Mouse (Mus musculus) lung, postnatal 0 days (tissue): Measurements from ENCODE around the gene Fndc5. TPM values are rescaled to one million over a fixed set of nuclear protein-coding genes. Genes with fewer than 3 reads are reported as not detected.

Source experiments
- ATAC-seq: fragments of 200-750 bp; cut with Nextera tagmentation; 2 replicates; pipeline ENCODE4 v1.8.0; 2017; ENCODE audit warnings: moderate library complexity
- DNase-seq: peaks from one replicate; pipeline ENCODE4 v3.0.0-alpha.2; 2016; ENCODE audit warnings: low spot score
- H3K27ac ChIP-seq: fragments of 300-500 bp; sonication (generic); 2 replicates; pipeline ENCODE4 v1.5.1; 2014; ENCODE audit warnings: antibody characterized with exemption, mild to moderate bottlenecking, low read length, mixed read lengths
- H3K27me3 ChIP-seq: fragments of 300-500 bp; sonication (generic); replicated peaks from 2 replicates; pipeline ENCODE4 v1.6.1; 2014; ENCODE audit warnings: low read length, mixed read lengths; ENCODE audit not compliant: insufficient read depth
- H3K36me3 ChIP-seq: fragments of 300-500 bp; sonication (generic); 2 replicates; pipeline ENCODE4 v1.6.1; 2014; ENCODE audit warnings: low read length, mixed read lengths; ENCODE audit not compliant: insufficient read depth
- H3K4me1 ChIP-seq: fragments of 300-500 bp; sonication (generic); 2 replicates; pipeline ENCODE4 v1.6.1; 2014; ENCODE audit warnings: antibody characterized with exemption, low read depth, low read length, mixed read lengths; ENCODE audit not compliant: insufficient read depth
- H3K4me2 ChIP-seq: fragments of 300-500 bp; sonication (generic); replicated peaks from 2 replicates; pipeline ENCODE4 v1.6.1; 2014; ENCODE audit warnings: low read depth, mild to moderate bottlenecking, low read length, moderate library complexity, mixed read lengths
- H3K4me3 ChIP-seq: fragments of 300-500 bp; sonication (generic); 2 replicates; pipeline ENCODE4 v1.5.1; 2014; ENCODE audit warnings: low read depth, low read length
- H3K9ac ChIP-seq: fragments of 300-500 bp; sonication (generic); replicated peaks from 2 replicates; pipeline ENCODE4 v1.6.1; 2014; ENCODE audit warnings: low read depth, mild to moderate bottlenecking
- H3K9me3 ChIP-seq: fragments of 300-500 bp; sonication (generic); 2 replicates; pipeline ENCODE4 v1.6.1; 2016; ENCODE audit warnings: low read length, mixed read lengths
- CTCF ChIP-seq: IDR thresholded peaks from 2 replicates; pipeline ENCODE4 v1.5.1; 2016; ENCODE audit warnings: antibody characterized with exemption, mild to moderate bottlenecking
- EP300 ChIP-seq: IDR thresholded peaks from 2 replicates; pipeline ENCODE4 v1.6.1; 2016; ENCODE audit warnings: antibody characterized with exemption, mild to moderate bottlenecking, control low read depth
- WGBS: fragments of 180-500 bp; shearing (Covaris S2); extraction: QIAGEN DNeasy Blood & Tissue Kit; methylation state at CpG from one replicate; pipeline ENCODE4 v1.1.7; 2014; 5-methylcytosine and 5-hydroxymethylcytosine counted together
- polyA plus RNA-seq: library from polyadenylated mRNA; unstranded; fragments of >200 nt; fragmentation: Nextera tagmentation; extraction: Ambion mirVana; gene quantifications from 2 replicates; pipeline ENCODE4 v1.2.1, GENCODE M21; 2015

Gene Fndc5
- polyA plus RNA-seq, 1 experiment from 2014 or later: 7.6 TPM

- 30% methylated on average over 28 of the region's 28 CpGs for WGBS
- Histone ChIP-seq H3K27ac (no peak overlapping the region), H3K4me3 (no peak overlapping the region), H3K9ac (no peak overlapping the region), H3K27me3 (no peaks in the 10 kb centered on the region), H3K36me3 (no peaks in the 10 kb centered on the region), H3K4me1 (no peaks in the 10 kb centered on the region), H3K9me3 (no peaks in the 10 kb centered on the region), H3K4me2 (no peak overlapping the region)
- ATAC-seq (peak; percentile 81), DNase-seq (peak; percentile 87)
- no peak for TF ChIP-seq EP300
- TF ChIP-seq CTCF: peak; percentile 99
Observed at GRCm38 (mm10) chr4:129113083-129113988, 23.5 kb upstream of the Fndc5 start.

GRCm38 (mm10) chr4:129116703-129117102 lies 20.1 kb upstream of the Fndc5 start:
- peaks cover 14% of the 10 kb centered on the region; the same call in 1 of the 2 replicates for H3K27me3 ChIP-seq
- DNase-seq: no peak
- H3K4me3 ChIP-seq: no peak overlapping the region
- TF ChIP-seq EP300: no peak
- TF ChIP-seq CTCF: no peak
- H3K4me2 ChIP-seq: no peak overlapping the region
- 91% methylated on average over 8 of the region's 8 CpGs for WGBS
- H3K9me3 ChIP-seq: no peaks in the 10 kb centered on the region
- ATAC-seq: no peak
- no peak overlapping the region for H3K27ac ChIP-seq
- no peak overlapping the region for H3K9ac ChIP-seq
- no peaks in the 10 kb centered on the region for H3K36me3 ChIP-seq
- 0 out of 2 replicates have a peak, but pooled peaks cover 3% of the 10 kb centered on the region for H3K4me1 ChIP-seq

DNA sequence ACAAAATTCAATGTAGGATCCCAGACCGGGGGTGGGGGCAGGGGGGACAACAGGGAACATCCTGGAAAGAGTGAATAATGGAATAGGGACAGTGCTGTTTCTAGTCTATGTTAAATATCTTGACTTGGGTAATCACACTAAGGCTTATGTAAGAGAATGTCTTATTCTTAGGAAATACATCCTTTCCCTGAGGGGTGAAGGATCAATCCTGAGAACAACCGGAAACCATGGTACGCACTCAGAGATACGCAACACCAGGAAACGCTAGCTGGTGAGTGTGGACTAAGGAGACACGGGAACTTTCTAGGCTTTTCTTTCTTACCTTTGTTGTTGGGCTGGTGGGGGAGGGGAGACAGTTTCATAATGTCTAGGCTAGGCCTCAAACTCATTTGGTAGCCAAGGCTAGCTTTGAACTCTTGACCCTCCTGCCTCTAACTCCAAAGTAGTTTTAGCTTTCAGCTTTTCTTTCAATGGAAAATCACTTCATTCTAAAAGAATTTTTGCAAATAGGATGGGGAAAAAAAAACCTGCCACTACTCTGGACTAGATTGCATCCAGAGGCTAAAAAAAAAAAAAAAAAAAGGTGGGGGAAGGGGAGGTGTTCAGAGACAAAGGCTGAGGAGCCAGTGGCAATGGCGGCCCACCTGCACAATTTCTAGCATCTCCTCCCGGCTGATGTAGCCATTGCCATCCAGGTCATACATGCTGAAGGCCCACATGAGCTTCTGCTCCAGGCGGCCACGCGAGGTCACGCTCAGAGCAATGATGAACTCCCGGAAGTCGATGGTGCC lies 18.9 kb upstream of the Fndc5 start:
- H3K4me3 ChIP-seq: no peak overlapping the region
- H3K27me3 ChIP-seq: peaks cover 17% of the 10 kb centered on the region
- H3K9me3 ChIP-seq: no peaks in the 10 kb centered on the region
- H3K36me3 ChIP-seq: no peaks in the 10 kb centered on the region
- ATAC-seq (no peak), DNase-seq (no peak)
- no peak overlapping the region for H3K27ac ChIP-seq
- H3K4me1 ChIP-seq: 0 out of 2 replicates have a peak, but pooled peaks cover 3% of the 10 kb centered on the region
- TF ChIP-seq CTCF (no peak), EP300 (no peak)
- H3K9ac ChIP-seq: no peak overlapping the region
- WGBS: 76% methylated on average over 14 of the region's 14 CpGs
- no peak overlapping the region for H3K4me2 ChIP-seq

- Histone ChIP-seq H3K4me1 (peaks cover 3% of the 10 kb centered on the region; the same call in 1 of the 2 replicates), H3K9me3 (no peaks in the 10 kb centered on the region), H3K4me3 (no peak overlapping the region), H3K27me3 (peaks cover 22% of the 10 kb centered on the region), H3K4me2 (no peak overlapping the region), H3K36me3 (no peaks in the 10 kb centered on the region), H3K9ac (no peak overlapping the region), H3K27ac (no peak overlapping the region)
- DNase-seq (no peak), ATAC-seq (no peak)
- WGBS: 61% methylated on average over 10 of the region's 10 CpGs
- TF ChIP-seq CTCF: no peak
- no peak for TF ChIP-seq EP300
Observed at GRCm38 (mm10) chr4:129119708-129120107, 17.1 kb upstream of the Fndc5 start.

GRCm38 (mm10) chr4:129120520-129121445 lies 16.0 kb upstream of the Fndc5 start:
- DNase-seq (peak; percentile 78), ATAC-seq (peak; percentile 75)
- Histone ChIP-seq H3K9me3 (no peaks in the 10 kb centered on the region), H3K4me1 (peaks cover 3% of the 10 kb centered on the region; the same call in 1 of the 2 replicates), H3K4me3 (peak overlapping the region; percentile 33), H3K27ac (no peak overlapping the region), H3K27me3 (peaks cover 22% of the 10 kb centered on the region), H3K4me2 (peak overlapping the region; percentile 61), H3K9ac (no peak overlapping the region), H3K36me3 (no peaks in the 10 kb centered on the region)
- TF ChIP-seq EP300: no peak
- TF ChIP-seq CTCF: peak; percentile 61
- under 1% methylated on average over 40 of the region's 59 CpGs for WGBS
